Mouse (Mus musculus): ENCODE results near the gene Sv2b. TPM values are rescaled to one million over a fixed set of nuclear protein-coding genes. Genes with fewer than 3 reads are reported as not detected.

Sv2b gene
- total and polyA plus RNA-seq, 2 experiments = under 0.01 TPM; not detected in 1

DNA sequence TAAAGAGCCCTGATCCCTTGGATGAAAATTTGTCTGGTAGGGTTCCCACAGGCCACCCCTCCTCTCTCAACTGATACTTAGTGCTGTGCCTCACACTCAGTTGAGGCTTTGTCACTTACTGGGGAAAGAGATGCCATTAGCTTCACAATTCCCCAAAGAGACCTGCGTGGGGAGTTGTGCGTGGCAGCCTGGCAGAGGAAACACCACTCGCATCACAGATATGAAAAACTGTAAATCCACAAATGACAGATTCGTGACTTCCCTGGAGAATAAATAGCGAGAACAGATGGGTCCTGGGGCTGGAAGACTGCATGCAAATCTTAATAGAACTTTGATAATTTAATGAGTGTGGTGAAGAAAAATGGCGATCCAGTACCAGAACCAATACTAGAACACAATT lies 21.8 kb downstream of the Sv2b start:
- Histone ChIP-seq H3K4me1 (ENCODE audit: control insufficient read depth, insufficient read depth, low read length) (no peaks in the 10 kb centered on the region), H3K27me3 (ENCODE audit: control insufficient read depth, insufficient read depth, low read length) (no peaks in the 10 kb centered on the region), H3K27ac (replicated peaks; ENCODE audit: insufficient read depth, low read depth, low read length) (no peak overlapping the region), H3K79me2 (ENCODE audit: control insufficient read depth, insufficient read depth, low read length) (no peaks in the 10 kb centered on the region), H3K4me3 (ENCODE audit: insufficient read depth, low read depth, low read length) (no peak overlapping the region), H3K36me3 (ENCODE audit: control insufficient read depth, insufficient read depth, low read length) (no peaks in the 10 kb centered on the region), H3K9ac (ENCODE audit: low read depth, low read length) (no peak overlapping the region)
- 86% methylated on average over 6 of the region's 6 CpGs for WGBS
- no peak for DNase-seq (ENCODE audit: extremely low read depth, low read depth, low spot score)
- no peak for TF ChIP-seq POLR2A (IDR thresholded peaks at IDR 0.05; ENCODE audit: extremely low read depth, insufficient read depth, low read length)
- TF ChIP-seq CTCF (IDR thresholded peaks at IDR 0.05; ENCODE audit: low read depth, low read length) = no peak

DNA sequence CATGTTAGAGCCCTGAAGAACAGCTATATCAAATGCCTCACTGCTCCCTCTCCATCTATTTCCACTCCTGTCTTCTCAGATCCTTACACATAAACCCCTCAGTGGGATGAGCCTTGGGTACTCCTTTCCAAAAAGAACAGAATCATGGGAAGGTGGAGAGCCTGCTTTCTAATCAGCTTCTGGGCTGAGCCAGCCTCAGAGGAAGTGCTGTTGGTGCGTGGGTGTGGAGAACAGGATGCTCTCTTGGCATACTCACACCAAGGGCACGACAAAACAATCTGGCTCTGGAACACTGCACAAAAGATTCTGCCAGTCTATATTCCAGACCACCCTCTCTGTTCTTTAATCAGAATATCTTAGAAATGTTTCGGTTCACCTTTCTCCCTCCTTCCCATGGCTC lies 26.1 kb downstream of the Sv2b start:
- H3K9ac ChIP-seq (ENCODE audit: low read depth, low read length) = no peak overlapping the region
- H3K4me1 ChIP-seq (ENCODE audit: control insufficient read depth, insufficient read depth, low read length) = no peaks in the 10 kb centered on the region
- no peak overlapping the region for H3K27ac ChIP-seq (replicated peaks; ENCODE audit: insufficient read depth, low read depth, low read length)
- WGBS = 73% methylated on average over 3 of the region's 3 CpGs
- H3K79me2 ChIP-seq (ENCODE audit: control insufficient read depth, insufficient read depth, low read length) = no peaks in the 10 kb centered on the region
- no peak for DNase-seq (ENCODE audit: extremely low read depth, low read depth, low spot score)
- H3K36me3 ChIP-seq (ENCODE audit: control insufficient read depth, insufficient read depth, low read length) = no peaks in the 10 kb centered on the region
- no peak overlapping the region for H3K4me3 ChIP-seq (ENCODE audit: insufficient read depth, low read depth, low read length)
- TF ChIP-seq CTCF (IDR thresholded peaks at IDR 0.05; ENCODE audit: low read depth, low read length) (no peak), POLR2A (IDR thresholded peaks at IDR 0.05; ENCODE audit: extremely low read depth, insufficient read depth, low read length) (no peak)
- H3K27me3 ChIP-seq (ENCODE audit: control insufficient read depth, insufficient read depth, low read length) = peaks cover 4% of the 10 kb centered on the region; the same call in 1 of the 2 replicates

DNA sequence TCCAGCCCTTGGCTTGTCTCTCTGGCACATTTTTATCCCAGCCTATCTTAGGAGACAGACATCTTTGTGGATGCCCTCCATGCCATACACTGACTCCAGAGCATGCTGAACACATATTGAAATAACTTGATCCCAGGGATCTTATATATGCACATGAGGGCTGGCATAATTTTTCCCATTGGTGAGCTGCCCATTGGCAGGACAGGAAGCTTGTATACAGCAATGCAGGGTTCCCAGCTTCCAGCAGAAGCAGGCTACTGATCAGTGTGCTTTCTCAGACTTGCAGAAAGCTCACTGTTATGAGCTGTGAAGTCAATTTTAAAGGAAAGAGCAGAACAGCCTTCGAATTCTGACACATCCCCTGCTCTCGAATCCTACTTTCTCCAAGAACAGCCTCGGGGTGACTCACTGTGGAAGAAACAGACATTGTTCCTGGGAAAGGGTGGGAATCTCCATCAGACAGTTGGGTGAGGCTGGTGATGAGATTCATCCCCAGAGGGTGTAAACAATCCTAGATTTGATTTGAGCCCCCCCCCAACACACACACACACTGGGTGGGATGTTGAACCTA lies 26.9 kb downstream of the Sv2b start:
- 53% methylated on average over 3 of the region's 3 CpGs for WGBS
- no peak for DNase-seq (ENCODE audit: extremely low read depth, low read depth, low spot score)
- H3K9ac ChIP-seq (ENCODE audit: low read depth, low read length) = no peak overlapping the region
- peaks cover 4% of the 10 kb centered on the region; the same call in 1 of the 2 replicates for H3K27me3 ChIP-seq (ENCODE audit: control insufficient read depth, insufficient read depth, low read length)
- H3K79me2 ChIP-seq (ENCODE audit: control insufficient read depth, insufficient read depth, low read length) = no peaks in the 10 kb centered on the region
- TF ChIP-seq POLR2A (IDR thresholded peaks at IDR 0.05; ENCODE audit: extremely low read depth, insufficient read depth, low read length) (no peak), CTCF (IDR thresholded peaks at IDR 0.05; ENCODE audit: low read depth, low read length) (no peak)
- H3K27ac ChIP-seq (replicated peaks; ENCODE audit: insufficient read depth, low read depth, low read length) = no peak overlapping the region
- no peaks in the 10 kb centered on the region for H3K36me3 ChIP-seq (ENCODE audit: control insufficient read depth, insufficient read depth, low read length)
- no peak overlapping the region for H3K4me3 ChIP-seq (ENCODE audit: insufficient read depth, low read depth, low read length)
- H3K4me1 ChIP-seq (ENCODE audit: control insufficient read depth, insufficient read depth, low read length) = no peaks in the 10 kb centered on the region

DNA sequence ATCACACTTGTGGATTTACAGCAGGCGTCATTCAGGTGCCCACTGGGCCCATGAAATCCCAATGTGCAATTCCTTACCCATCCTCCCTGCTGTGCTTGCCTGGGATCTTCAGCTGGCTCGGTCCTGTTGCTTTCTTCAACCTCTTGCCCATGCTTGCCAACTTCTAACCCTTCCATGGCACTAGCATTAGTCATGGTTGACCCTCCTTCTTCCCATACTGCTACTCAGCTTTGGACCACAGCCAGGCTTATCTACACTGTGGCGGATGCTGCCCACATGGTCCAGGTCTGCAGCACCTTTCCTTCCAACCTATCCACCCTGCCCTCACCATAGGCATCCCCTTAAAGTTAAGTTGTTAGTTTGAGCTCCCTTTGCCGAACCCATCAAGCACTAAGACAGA lies 28.0 kb downstream of the Sv2b start:
- no peak for DNase-seq (ENCODE audit: extremely low read depth, low read depth, low spot score)
- Histone ChIP-seq H3K36me3 (ENCODE audit: control insufficient read depth, insufficient read depth, low read length) (no peaks in the 10 kb centered on the region), H3K9ac (ENCODE audit: low read depth, low read length) (no peak overlapping the region), H3K27me3 (ENCODE audit: control insufficient read depth, insufficient read depth, low read length) (peaks cover 4% of the 10 kb centered on the region; the same call in 1 of the 2 replicates), H3K4me1 (ENCODE audit: control insufficient read depth, insufficient read depth, low read length) (no peaks in the 10 kb centered on the region), H3K27ac (replicated peaks; ENCODE audit: insufficient read depth, low read depth, low read length) (no peak overlapping the region), H3K4me3 (ENCODE audit: insufficient read depth, low read depth, low read length) (no peak overlapping the region), H3K79me2 (ENCODE audit: control insufficient read depth, insufficient read depth, low read length) (no peaks in the 10 kb centered on the region)
- TF ChIP-seq CTCF (IDR thresholded peaks at IDR 0.05; ENCODE audit: low read depth, low read length) (no peak), POLR2A (IDR thresholded peaks at IDR 0.05; ENCODE audit: extremely low read depth, insufficient read depth, low read length) (no peak)
- WGBS = 69% methylated on average over 4 of the region's 4 CpGs

DNA sequence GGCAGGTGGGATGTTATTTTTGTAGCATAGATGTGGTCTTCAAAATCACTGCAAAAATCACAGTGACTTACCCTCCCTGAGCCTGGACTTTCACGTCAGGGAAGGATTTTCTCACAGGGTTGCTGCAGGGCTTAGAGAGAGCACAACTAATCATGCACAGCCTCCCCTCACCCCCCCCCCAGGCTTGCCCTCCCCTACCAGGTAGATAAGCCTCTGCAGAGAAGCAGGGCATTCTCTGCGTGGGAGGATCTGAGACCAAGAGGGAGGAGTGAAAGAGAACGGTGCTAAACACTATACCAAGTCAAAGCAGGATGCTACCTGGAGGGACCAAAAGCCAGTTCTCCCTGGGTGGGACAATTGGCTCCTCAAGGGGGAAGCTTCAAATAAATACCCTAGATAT lies 31.2 kb downstream of the Sv2b start:
- WGBS = 16% methylated on average over 3 of the region's 3 CpGs
- DNase-seq (ENCODE audit: extremely low read depth, low read depth, low spot score) = no peak
- Histone ChIP-seq H3K9ac (ENCODE audit: low read depth, low read length) (no peak overlapping the region), H3K4me1 (ENCODE audit: control insufficient read depth, insufficient read depth, low read length) (no peaks in the 10 kb centered on the region), H3K79me2 (ENCODE audit: control insufficient read depth, insufficient read depth, low read length) (no peaks in the 10 kb centered on the region), H3K27ac (replicated peaks; ENCODE audit: insufficient read depth, low read depth, low read length) (no peak overlapping the region), H3K36me3 (ENCODE audit: control insufficient read depth, insufficient read depth, low read length) (no peaks in the 10 kb centered on the region), H3K27me3 (ENCODE audit: control insufficient read depth, insufficient read depth, low read length) (peaks cover 4% of the 10 kb centered on the region; the same call in 1 of the 2 replicates), H3K4me3 (ENCODE audit: insufficient read depth, low read depth, low read length) (no peak overlapping the region)
- no peak for TF ChIP-seq CTCF (IDR thresholded peaks at IDR 0.05; ENCODE audit: low read depth, low read length)
- TF ChIP-seq POLR2A (IDR thresholded peaks at IDR 0.05; ENCODE audit: extremely low read depth, insufficient read depth, low read length) = no peak

DNA sequence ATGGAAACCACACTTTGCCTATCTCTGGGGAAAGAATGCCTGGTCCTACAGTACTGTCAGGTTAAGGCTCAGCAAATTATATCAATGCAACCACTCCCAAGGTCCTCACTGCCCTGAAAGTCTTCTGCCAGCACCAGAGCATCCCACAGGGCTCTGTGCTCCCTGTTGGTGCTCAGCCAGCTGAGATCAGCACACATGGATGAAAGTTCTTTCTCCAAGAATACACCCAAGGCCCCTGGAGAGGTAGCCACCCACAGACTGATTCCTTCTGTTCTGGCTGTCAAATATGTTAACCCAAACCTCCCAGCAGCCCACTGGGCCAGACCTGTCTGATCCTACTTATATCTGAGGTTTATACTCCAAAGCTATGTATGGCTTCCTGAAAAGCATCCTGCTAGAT lies 32.3 kb downstream of the Sv2b start:
- Histone ChIP-seq H3K27ac (replicated peaks; ENCODE audit: insufficient read depth, low read depth, low read length) (no peak overlapping the region), H3K27me3 (ENCODE audit: control insufficient read depth, insufficient read depth, low read length) (peaks cover 4% of the 10 kb centered on the region; the same call in 1 of the 2 replicates), H3K4me1 (ENCODE audit: control insufficient read depth, insufficient read depth, low read length) (no peaks in the 10 kb centered on the region), H3K9ac (ENCODE audit: low read depth, low read length) (no peak overlapping the region), H3K79me2 (ENCODE audit: control insufficient read depth, insufficient read depth, low read length) (no peaks in the 10 kb centered on the region), H3K36me3 (ENCODE audit: control insufficient read depth, insufficient read depth, low read length) (no peaks in the 10 kb centered on the region), H3K4me3 (ENCODE audit: insufficient read depth, low read depth, low read length) (no peak overlapping the region)
- no peak for DNase-seq (ENCODE audit: extremely low read depth, low read depth, low spot score)
- TF ChIP-seq CTCF (IDR thresholded peaks at IDR 0.05; ENCODE audit: low read depth, low read length) = no peak

Measured in liver, adult 2 months (tissue).